Mouse (Mus musculus): ENCODE measurements at regions not wholly inside any gene's neighbourhood (a gene's known extent, or its start where the extent isn't known, plus 50 kb on each side); places are given as distances from the start of the nearest gene placed in this dataset.

DNA sequence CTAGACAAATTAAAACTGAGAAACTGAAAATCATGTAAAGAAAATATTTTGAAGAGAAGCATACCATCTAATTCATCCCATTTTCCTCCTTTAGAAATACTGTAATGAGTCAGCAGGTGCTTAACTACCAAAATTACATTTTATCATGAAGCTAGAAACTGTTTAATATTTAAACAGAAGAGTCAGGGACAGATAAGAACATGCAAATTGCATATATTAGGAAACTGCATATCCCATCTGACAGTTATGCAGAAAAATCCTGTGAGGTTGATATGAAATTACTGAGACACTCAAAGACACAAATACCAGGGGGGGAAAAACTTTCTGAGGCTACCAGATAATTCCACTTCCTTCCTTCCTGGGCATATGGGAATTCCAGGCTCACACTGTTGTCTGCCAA lies 257.8 kb downstream of the Tex13c3 start:
- TF ChIP-seq POLR2A (IDR thresholded peaks at IDR 0.05; ENCODE audit: insufficient read depth, low read depth, low read length) (no peak), EP300 (IDR thresholded peaks at IDR 0.05; ENCODE audit: insufficient read depth, low read depth, low read length) (no peak), CTCF (IDR thresholded peaks at IDR 0.05) (no peak)

Data from heart, adult 2 months (tissue).